Mouse (Mus musculus) heart, embryonic 15.5 days (tissue): ENCODE measurements around the gene Pzp. TPM values are rescaled to one million over a fixed set of nuclear protein-coding genes. Genes with fewer than 3 reads are reported as not detected.

Experiments used
- ATAC-seq: fragments of 200-750 bp; cut with Nextera tagmentation; replicated peaks from 2 replicates; pipeline ENCODE4 v1.8.0; 2017; ENCODE audit warnings: low read depth, moderate TSS enrichment; ENCODE audit not compliant: insufficient number of reproducible peaks, insufficient read depth, low FRiP score
- H3K27ac ChIP-seq: fragments of 300-500 bp; sonication (generic); 2 replicates; pipeline ENCODE4 v1.5.1; 2015; ENCODE audit warnings: mild to moderate bottlenecking, inconsistent platforms
- H3K27me3 ChIP-seq: fragments of 300-500 bp; sonication (generic); 2 replicates; pipeline ENCODE4 v1.6.1; 2015; ENCODE audit warnings: inconsistent platforms
- H3K36me3 ChIP-seq: fragments of 300-500 bp; sonication (generic); 2 replicates; pipeline ENCODE4 v1.6.1; 2015; ENCODE audit warnings: mild to moderate bottlenecking, inconsistent platforms
- H3K4me1 ChIP-seq: fragments of 300-500 bp; sonication (generic); replicated peaks from 2 replicates; pipeline ENCODE4 v1.6.1; 2015; ENCODE audit warnings: inconsistent platforms
- H3K4me2 ChIP-seq: fragments of 300-500 bp; sonication (generic); 2 replicates; pipeline ENCODE4 v1.6.1; 2015; ENCODE audit warnings: inconsistent platforms, mild to moderate bottlenecking, moderate library complexity
- H3K4me3 ChIP-seq: fragments of 300-500 bp; sonication (generic); 2 replicates; pipeline ENCODE4 v1.5.1; 2015; ENCODE audit warnings: mild to moderate bottlenecking, inconsistent platforms
- H3K9ac ChIP-seq: fragments of 300-500 bp; sonication (generic); 2 replicates; pipeline ENCODE4 v1.6.1; 2015; ENCODE audit warnings: mild to moderate bottlenecking, inconsistent platforms
- H3K9me3 ChIP-seq: fragments of 300-500 bp; sonication (generic); replicated peaks from 2 replicates; pipeline ENCODE4 v1.6.1; 2016; ENCODE audit warnings: inconsistent platforms
- WGBS: fragments of 180-500 bp; shearing (Covaris S2); methylation state at CpG from one replicate; pipeline ENCODE4 v1.1.7; 2015; ENCODE audit warnings: mixed read lengths; 5-methylcytosine and 5-hydroxymethylcytosine counted together
- polyA plus RNA-seq: library from polyadenylated mRNA; unstranded; fragments of >200 nt; fragmentation: Nextera tagmentation; extraction: Ambion mirVana; gene quantifications from 2 replicates; pipeline ENCODE4 v1.2.1, GENCODE M21; 2015

Pzp gene
- polyA plus RNA-seq, 1 experiment from 2014 or later = 0.28 TPM

GRCm38 (mm10) chr6:128525801-128526200, 719 bp downstream of the Pzp start:
- H3K4me3 ChIP-seq = no peak overlapping the region
- no peak overlapping the region for H3K4me2 ChIP-seq
- no peaks in the 10 kb centered on the region for H3K4me1 ChIP-seq
- ATAC-seq = no peak
- no peak overlapping the region for H3K9ac ChIP-seq
- no peaks in the 10 kb centered on the region for H3K9me3 ChIP-seq
- H3K36me3 ChIP-seq = no peaks in the 10 kb centered on the region
- WGBS = 88% methylated on average over 4 of the region's 4 CpGs
- H3K27ac ChIP-seq = no peak overlapping the region
- no peaks in the 10 kb centered on the region for H3K27me3 ChIP-seq

- Histone ChIP-seq H3K9me3 (no peaks in the 10 kb centered on the region), H3K4me3 (no peak overlapping the region), H3K9ac (no peak overlapping the region), H3K36me3 (no peaks in the 10 kb centered on the region), H3K27ac (peak overlapping the region; percentile 53), H3K4me2 (no peak overlapping the region), H3K27me3 (no peaks in the 10 kb centered on the region), H3K4me1 (no peaks in the 10 kb centered on the region)
- whole genome bisulfite sequencing = 44% methylated on average over 3 of the region's 3 CpGs
- ATAC-seq = no peak; the same call in 1 of the 2 replicates
Observed at GRCm38 (mm10) chr6:128523360-128523759, 3.2 kb downstream of the Pzp start.

- Histone ChIP-seq H3K4me1 (no peaks in the 10 kb centered on the region), H3K9me3 (no peaks in the 10 kb centered on the region), H3K36me3 (no peaks in the 10 kb centered on the region), H3K27me3 (no peaks in the 10 kb centered on the region), H3K27ac (no peak overlapping the region), H3K4me2 (no peak overlapping the region), H3K4me3 (no peak overlapping the region), H3K9ac (no peak overlapping the region)
- no peak for ATAC-seq
- 84% methylated on average over 7 of the region's 7 CpGs for WGBS
Observed at GRCm38 (mm10) chr6:128519159-128519558, 7.4 kb downstream of the Pzp start.

GRCm38 (mm10) chr6:128505676-128506236, 20.8 kb downstream of the Pzp start:
- Histone ChIP-seq H3K9me3 (no peaks in the 10 kb centered on the region), H3K9ac (no peak overlapping the region), H3K4me2 (no peak overlapping the region), H3K4me1 (no peaks in the 10 kb centered on the region), H3K27me3 (no peaks in the 10 kb centered on the region), H3K27ac (no peak overlapping the region), H3K4me3 (no peak overlapping the region), H3K36me3 (no peaks in the 10 kb centered on the region)
- ATAC-seq = no peak
- 73% methylated on average over 2 of the region's 2 CpGs for WGBS

DNA sequence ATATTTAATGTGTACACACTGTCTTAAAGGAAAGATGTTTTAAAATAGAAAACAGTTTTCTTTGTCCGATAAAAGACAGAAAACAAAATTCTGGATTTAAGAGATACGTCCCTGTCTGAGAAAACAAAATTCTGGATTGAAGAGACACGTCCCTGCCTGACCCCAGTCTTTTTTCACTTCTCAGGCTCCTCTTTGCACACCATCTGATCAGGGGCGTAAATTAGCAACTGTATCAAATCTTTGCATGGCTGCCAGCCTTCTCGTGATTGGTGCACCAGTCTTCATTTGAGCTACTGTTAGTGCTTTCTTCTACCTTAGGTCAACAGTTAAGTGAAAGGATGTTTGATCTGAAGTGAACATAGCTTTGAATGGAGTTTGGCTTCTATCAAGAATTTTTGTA, 21.8 kb downstream of the Pzp start:
- 71% methylated on average over 5 of the region's 5 CpGs for WGBS
- no peak overlapping the region for H3K9ac ChIP-seq

GRCm38 (mm10) chr6:128495346-128495745, 31.2 kb downstream of the Pzp start:
- H3K27me3 ChIP-seq = no peaks in the 10 kb centered on the region
- no peak overlapping the region for H3K4me2 ChIP-seq
- H3K27ac ChIP-seq = no peak overlapping the region
- H3K9me3 ChIP-seq = no peaks in the 10 kb centered on the region
- H3K4me3 ChIP-seq = no peak overlapping the region
- 66% methylated on average over 1 of the region's 1 CpGs for WGBS
- H3K9ac ChIP-seq = no peak overlapping the region
- peaks cover 7% of the 10 kb centered on the region; the same call in 1 of the 2 replicates for H3K4me1 ChIP-seq
- ATAC-seq = no peak
- H3K36me3 ChIP-seq = no peaks in the 10 kb centered on the region

More for the DNA sequence above, 21.8 kb downstream of the Pzp start:
- ATAC-seq = no peak
- Histone ChIP-seq H3K9me3 (no peaks in the 10 kb centered on the region), H3K4me1 (no peaks in the 10 kb centered on the region), H3K27ac (no peak overlapping the region), H3K36me3 (no peaks in the 10 kb centered on the region), H3K27me3 (no peaks in the 10 kb centered on the region), H3K4me2 (no peak overlapping the region), H3K4me3 (no peak overlapping the region)

- H3K4me3 ChIP-seq = no peak overlapping the region
- no peak overlapping the region for H3K4me2 ChIP-seq
- peaks cover 7% of the 10 kb centered on the region; the same call in 1 of the 2 replicates for H3K4me1 ChIP-seq
- WGBS = 41% methylated on average over 15 of the region's 15 CpGs
- no peak overlapping the region for H3K9ac ChIP-seq
- H3K27me3 ChIP-seq = no peaks in the 10 kb centered on the region
- H3K36me3 ChIP-seq = no peaks in the 10 kb centered on the region
- no peak overlapping the region for H3K27ac ChIP-seq
- H3K9me3 ChIP-seq = no peaks in the 10 kb centered on the region
- ATAC-seq = no peak
Observed at GRCm38 (mm10) chr6:128494646-128495331, 31.7 kb downstream of the Pzp start.

GRCm38 (mm10) chr6:128491916-128492315, 34.6 kb downstream of the Pzp start:
- no peaks in the 10 kb centered on the region for H3K9me3 ChIP-seq
- H3K27me3 ChIP-seq = no peaks in the 10 kb centered on the region
- H3K4me2 ChIP-seq = no peak overlapping the region
- WGBS = 78% methylated on average over 4 of the region's 4 CpGs
- no peak overlapping the region for H3K27ac ChIP-seq
- no peak overlapping the region for H3K4me3 ChIP-seq
- H3K9ac ChIP-seq = no peak overlapping the region
- H3K36me3 ChIP-seq = no peaks in the 10 kb centered on the region
- H3K4me1 ChIP-seq = peaks cover 7% of the 10 kb centered on the region; the same call in 1 of the 2 replicates
- ATAC-seq = no peak

DNA sequence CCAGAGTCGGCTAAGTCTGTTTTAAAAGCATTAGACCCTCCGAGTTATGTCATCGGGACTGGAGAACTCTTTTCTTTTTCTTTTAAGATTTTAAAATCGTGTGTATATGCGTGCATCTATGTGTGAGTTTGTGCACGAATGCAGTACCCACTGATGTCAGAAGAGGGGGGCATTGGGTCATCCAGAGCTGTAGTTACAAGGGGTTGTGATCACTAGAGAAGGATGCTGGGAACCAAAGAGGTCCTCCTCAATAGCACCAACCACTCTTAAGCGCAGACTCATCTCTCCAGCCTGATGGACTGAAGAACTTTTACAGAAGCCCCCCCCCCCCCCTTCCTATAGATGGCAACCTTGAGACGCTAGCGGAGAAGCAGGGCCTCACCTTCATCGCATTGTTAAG, 36.4 kb downstream of the Pzp start:
- peaks cover 7% of the 10 kb centered on the region; the same call in 1 of the 2 replicates for H3K4me1 ChIP-seq
- no peak overlapping the region for H3K27ac ChIP-seq
- ATAC-seq = no peak
- no peak overlapping the region for H3K4me3 ChIP-seq
- H3K9me3 ChIP-seq = no peaks in the 10 kb centered on the region
- H3K4me2 ChIP-seq = no peak overlapping the region
- H3K36me3 ChIP-seq = no peaks in the 10 kb centered on the region
- 90% methylated on average over 10 of the region's 10 CpGs for WGBS
- H3K27me3 ChIP-seq = no peaks in the 10 kb centered on the region
- no peak overlapping the region for H3K9ac ChIP-seq

DNA sequence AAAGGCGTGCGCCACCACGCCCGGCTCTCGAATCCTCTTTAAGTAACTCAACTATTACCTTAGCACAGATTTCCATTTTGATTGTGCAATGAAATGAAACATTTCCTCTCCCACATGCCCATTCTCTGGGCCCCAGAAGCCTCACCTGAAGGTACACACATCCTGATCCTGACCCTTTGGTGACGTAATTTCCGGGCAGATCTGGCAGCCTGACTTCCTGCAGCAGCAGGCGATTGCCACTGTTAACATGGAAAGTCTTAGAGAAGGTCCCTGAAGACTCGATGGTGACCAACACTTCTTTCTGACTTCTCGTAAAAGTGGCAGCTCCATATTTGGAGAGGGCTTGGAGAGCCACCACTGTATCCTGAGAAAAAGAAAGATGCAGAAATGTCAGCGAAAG, 38.8 kb downstream of the Pzp start:
- H3K4me1 ChIP-seq = no peaks in the 10 kb centered on the region
- no peak overlapping the region for H3K4me3 ChIP-seq
- H3K27me3 ChIP-seq = no peaks in the 10 kb centered on the region
- WGBS = 83% methylated on average over 11 of the region's 11 CpGs
- H3K4me2 ChIP-seq = no peak overlapping the region
- H3K27ac ChIP-seq = no peak overlapping the region
- no peak overlapping the region for H3K9ac ChIP-seq
- H3K9me3 ChIP-seq = no peaks in the 10 kb centered on the region
- ATAC-seq = no peak
- no peaks in the 10 kb centered on the region for H3K36me3 ChIP-seq

DNA sequence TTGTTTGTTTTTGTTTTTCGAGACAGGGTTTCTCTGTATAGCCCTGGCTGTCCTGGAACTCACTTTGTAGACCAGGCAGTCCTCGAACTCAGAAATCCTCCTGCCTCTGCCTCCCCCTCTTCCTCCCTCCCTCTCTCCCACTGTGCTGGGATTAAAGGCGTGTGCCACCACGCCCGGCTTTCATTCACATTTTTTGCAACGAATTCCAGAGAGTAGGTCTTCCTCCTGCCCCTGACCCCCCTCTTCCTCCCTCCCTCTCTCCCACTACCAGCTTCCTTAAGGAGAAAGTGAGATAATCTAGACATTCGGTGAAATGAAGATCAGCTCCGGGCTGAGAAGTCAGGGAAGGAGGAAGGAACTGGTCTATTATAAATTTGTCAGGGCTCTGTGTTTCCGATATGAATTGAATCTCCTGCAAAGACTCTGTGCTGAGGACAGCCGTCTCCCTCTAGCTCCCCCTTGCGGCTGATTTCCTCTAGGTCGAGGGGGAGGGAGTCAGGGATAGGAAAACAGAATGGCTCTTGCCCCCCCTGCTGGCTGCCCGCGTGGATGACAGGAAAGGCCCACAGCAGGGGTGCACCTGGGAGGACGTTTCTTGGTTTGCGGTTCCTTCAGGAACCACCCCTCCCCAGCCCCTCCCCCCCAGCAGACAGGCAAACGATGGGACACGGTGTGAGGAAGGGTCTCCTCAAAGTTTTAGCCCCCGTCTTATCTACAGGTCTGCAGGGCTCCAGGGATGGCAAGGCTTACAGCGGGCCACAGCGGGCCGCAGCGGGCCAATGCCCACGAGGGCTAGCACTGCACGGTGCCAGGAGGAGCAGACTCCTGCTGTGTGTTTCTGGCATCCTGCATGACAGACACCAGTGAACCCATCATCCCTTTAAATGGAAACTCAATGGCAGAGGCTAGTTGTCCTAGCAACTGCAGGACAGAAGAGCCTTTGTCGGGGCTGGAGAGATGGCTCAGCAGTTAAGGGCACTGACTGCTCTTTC, 46.8 kb downstream of the Pzp start:
- Histone ChIP-seq H3K27ac (no peak overlapping the region), H3K27me3 (no peaks in the 10 kb centered on the region), H3K4me3 (peak overlapping the region; percentile 21), H3K4me2 (peak overlapping the region; percentile 59), H3K4me1 (peaks cover 3% of the 10 kb centered on the region), H3K9me3 (no peaks in the 10 kb centered on the region), H3K36me3 (no peaks in the 10 kb centered on the region), H3K9ac (no peak overlapping the region)
- ATAC-seq = peak; percentile 81
- 16% methylated on average over 26 of the region's 26 CpGs for WGBS
